Mouse (Mus musculus): ENCODE measurements around the gene Ccr10.

Ccr10 gene

GRCm38 (mm10) chr11:101188166-101188805 lies 13.0 kb upstream of the Ccr10 start:
- DNase-seq (ENCODE audit: low read depth), result no peak

DNA sequence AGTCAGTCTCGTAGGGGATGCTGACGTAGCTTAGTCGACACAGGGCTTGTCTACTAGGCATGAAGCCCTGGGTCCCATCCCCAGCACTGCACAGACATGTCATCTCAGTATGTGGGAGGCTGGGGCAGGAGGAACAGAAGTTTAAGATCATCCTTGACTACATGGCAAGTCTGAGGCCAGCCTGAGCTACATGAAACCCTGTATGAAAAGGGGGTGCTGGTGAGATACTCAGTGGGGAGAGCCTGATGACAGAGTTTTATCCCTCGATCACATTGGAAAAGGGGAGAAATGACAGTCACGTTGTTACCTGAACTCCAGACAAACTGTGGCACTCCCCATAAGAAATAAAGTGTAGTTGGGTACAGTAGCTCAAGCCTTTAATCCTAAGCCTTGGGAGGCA lies 12.3 kb upstream of the Ccr10 start:
- no peak for DNase-seq (ENCODE audit: low read depth)

DNA sequence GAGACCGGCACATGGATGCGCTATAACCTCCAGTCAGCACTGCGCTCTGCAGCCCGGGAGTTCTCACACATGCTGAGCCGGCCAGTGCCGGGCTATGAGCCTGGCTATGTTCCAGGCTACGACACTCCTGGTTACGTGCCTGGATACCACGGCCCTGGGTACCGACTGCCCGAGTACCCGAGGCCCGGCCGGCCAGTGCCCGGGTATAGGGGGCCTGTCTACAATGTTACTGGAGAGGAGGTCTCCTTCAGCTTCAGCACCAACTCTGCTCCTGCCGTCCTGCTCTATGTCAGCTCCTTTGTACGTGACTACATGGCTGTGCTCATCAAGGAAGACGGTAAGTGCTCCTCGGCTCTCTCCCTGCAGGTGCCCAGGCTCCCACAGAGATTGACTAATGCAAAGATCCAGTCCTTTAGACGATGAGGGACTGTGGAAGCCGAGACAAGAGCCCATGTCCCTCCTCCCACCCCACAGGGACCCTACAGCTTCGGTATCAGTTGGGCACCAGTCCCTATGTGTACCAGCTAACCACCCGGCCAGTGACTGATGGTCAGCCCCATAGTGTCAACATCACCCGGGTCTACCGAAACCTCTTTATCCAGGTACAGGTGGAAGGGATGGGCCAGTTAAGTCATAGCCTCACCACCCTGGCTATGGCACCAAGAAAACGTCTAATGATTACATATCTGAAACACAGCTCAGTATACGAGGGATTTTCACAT lies 11.4 kb upstream of the Ccr10 start:
- no peak for DNase-seq (ENCODE audit: low read depth)

GRCm38 (mm10) chr11:101185441-101185840 lies 10.2 kb upstream of the Ccr10 start:
- no peak for DNase-seq (ENCODE audit: low read depth)

DNA sequence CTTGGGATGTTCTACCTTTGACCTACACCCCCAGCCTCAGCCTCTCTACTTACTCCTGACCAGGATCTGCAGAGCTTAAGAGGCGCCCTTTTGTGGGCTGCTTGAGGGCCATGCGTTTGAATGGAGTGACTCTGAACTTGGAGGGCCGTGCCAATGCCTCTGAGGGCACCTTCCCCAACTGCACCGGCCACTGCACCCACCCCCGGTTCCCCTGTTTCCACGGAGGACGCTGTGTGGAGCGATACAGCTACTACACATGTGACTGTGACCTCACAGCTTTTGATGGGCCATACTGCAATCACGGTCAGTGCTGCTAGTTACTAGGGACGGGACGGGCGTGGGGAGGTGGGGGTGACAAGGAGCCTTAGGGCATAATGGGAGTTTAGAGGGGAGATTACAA lies 9.7 kb upstream of the Ccr10 start:
- no peak for DNase-seq (ENCODE audit: low read depth)

DNA sequence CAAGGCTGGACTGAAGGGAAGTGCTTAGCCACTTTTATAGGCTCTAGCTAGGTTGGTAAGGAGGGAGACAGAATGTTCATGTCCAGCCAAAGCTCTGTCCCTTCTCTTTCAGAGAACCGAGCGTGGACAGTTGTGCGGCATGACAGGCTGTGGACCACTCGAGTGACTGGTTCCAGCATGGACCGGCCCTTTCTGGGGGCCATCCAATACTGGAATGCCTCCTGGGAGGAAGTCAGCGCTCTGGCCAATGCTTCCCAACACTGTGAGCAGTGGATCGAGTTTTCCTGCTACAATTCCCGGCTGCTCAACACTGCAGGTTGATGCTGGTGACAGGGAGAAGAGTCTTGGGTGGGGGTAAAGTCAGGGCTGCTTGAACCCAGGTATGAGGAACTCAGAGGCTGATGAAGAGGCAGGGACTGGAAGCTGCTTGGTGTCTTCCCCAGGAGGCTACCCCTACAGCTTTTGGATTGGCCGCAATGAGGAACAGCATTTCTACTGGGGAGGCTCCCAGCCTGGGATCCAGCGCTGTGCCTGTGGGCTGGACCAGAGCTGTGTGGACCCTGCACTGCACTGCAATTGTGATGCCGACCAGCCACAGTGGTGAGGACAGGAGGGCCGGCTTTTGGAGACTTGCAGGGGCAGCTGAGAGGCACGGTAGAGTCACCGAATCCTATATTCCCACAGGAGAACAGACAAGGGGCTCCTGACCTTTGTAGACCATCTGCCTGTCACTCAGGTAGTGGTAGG lies 7.7 kb upstream of the Ccr10 start:
- DNase-seq (ENCODE audit: low read depth), result no peak

GRCm38 (mm10) chr11:101181961-101182360 lies 6.7 kb upstream of the Ccr10 start:
- DNase-seq (ENCODE audit: low read depth), result no peak

DNA sequence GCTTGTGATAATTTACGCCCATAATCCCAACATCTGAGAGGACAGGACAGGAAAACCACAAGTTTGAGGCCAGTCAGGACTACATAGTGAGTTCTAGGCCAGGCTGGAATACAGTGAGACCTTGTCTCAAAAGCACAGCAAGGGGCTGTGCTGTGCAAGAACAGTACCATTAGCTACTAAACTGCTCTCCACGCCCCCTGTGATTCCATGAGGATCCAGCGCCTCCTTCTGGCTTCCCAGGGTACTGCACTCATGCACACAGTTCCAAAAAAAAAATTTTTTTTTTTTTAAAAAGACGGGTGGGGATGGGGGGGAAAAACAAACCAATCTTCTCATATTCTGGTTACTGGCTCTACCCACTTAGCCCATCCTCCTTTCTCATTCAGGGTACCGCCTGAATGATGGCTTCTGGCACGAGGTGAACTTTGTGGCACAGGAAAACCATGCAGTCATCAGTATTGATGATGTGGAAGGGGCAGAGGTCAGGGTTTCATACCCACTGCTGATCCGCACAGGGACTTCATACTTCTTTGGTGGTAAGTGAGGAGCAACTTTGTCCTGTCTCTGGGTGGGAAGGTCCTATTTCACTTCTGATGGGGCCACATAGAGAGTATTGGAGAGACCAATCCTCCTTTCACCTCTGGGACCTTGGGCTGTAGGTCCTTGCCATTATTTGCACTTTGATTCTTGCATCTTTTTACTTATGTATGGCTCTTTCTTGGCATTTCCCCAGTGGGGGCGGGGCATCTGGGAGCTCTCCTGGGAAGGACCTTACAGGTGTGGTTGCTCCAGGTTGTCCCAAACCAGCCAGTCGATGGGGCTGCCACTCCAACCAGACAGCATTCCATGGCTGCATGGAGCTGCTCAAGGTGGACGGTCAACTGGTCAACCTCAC lies 5.8 kb upstream of the Ccr10 start:
- peak; percentile 88 for DNase-seq (ENCODE audit: low read depth)

DNA sequence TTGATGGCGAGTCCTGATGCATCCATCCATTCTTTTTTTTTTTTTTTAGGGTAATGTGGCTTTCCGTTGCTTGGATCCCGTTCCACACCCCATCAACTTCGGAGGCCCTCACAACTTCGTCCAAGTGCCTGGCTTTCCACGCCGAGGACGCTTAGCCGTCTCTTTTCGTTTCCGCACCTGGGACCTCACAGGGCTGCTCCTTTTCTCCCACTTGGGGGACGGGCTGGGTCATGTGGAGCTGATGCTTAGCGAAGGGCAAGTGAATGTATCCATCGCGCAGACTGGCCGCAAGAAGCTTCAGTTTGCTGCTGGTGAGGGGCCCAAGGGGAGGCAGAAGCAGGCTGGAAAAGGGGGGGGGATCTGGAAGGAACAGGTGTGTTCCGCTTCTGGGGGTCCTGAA lies 5.0 kb upstream of the Ccr10 start:
- DNase-seq (ENCODE audit: low read depth), result no peak

DNA sequence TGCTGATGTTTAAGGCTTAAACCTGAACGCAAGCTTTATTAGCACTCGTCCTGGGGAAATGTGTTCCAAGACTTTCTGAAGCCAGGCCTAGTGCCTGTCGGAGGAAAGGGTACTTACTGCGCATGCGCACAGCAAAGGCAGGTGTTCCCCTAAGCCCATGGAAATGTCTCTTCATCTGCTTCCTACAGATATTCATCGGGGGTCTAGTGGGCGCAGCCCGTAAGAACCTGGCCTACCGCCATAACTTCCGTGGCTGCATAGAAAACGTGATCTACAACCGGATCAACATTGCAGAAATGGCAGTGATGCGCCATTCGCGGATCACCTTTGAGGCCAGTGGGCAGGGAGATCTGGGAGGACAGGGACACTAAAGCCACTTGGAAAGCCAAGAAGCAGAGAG lies 4.1 kb upstream of the Ccr10 start:
- DNase-seq (ENCODE audit: low read depth), result no peak

- DNase-seq (ENCODE audit: low read depth), result no peak
Observed at GRCm38 (mm10) chr11:101178061-101179058, 3.1 kb upstream of the Ccr10 start.

- DNase-seq (ENCODE audit: low read depth), result peak; percentile 53
Observed at GRCm38 (mm10) chr11:101176933-101177773, 1.9 kb upstream of the Ccr10 start.

DNA sequence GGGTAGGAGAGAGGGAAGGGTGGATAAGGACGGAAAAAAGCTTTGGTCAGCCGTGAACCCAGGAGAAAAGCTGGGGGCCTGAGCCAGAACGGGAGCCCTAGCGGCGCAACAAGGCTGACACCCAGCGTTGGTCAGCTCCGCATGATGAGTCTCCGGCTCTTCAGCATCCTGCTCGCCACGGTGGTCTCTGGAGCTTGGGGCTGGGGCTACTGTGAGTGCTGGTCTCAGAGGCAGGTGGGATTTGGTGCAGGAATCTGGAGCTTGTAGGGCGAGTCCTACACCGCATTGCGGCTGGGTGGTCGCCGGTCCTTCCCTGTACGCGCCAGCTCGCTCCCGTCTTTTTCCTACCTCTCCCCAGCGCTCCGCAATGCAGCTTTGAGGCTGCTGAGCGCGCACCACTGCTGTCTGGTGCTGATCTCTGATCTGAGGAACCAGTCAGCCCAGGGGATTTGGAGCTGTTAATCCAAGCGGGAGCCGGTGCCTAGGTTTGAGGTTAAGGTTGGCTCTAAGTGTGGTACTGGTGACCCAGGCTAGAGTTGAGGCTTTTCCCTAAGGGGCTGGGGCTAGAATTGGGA lies 961 bp upstream of the Ccr10 start:
- peak; percentile 42 for DNase-seq (ENCODE audit: low read depth)

DNA sequence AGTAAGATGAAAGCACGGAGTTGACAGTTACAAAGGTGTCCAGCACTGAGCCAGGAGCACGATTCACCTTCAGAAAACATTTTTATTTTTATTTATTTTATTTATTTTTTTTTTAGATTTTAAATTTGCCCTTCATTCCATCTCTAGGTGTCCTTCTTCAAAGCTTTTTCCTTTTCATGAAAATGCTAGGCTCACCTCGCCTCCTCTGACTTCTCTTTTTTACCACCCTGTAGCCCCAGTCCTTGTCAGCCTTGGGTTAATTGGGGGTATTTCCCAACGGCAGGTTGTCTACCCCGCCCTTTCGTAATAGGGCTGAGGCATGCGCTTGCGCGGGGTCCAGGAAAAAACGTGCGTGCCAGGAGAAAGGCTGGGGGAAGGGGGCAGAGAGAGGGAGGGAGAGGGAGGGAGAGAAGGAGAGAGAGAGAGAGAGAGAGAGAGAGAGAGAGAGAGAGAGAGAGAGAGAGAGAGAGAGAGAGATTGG lies 433 bp upstream of the Ccr10 start:
- DNase-seq (ENCODE audit: low read depth), result peak; percentile 56

- DNase-seq (ENCODE audit: low read depth), result no peak
Observed at GRCm38 (mm10) chr11:101174389-101174745, 876 bp downstream of the Ccr10 start.

GRCm38 (mm10) chr11:101173631-101174388 lies 1.4 kb downstream of the Ccr10 start:
- no peak for DNase-seq (ENCODE audit: low read depth)

- no peak for DNase-seq (ENCODE audit: low read depth)
Observed at GRCm38 (mm10) chr11:101173112-101173511, 2.1 kb downstream of the Ccr10 start.

GRCm38 (mm10) chr11:101172434-101172815 lies 2.8 kb downstream of the Ccr10 start:
- DNase-seq (ENCODE audit: low read depth), result no peak
